Comparison of ENCODE assay signal across 25 mouse cellular contexts in genomic region chr10:81489941-81490340, GRCm38 (mm10). TPM values are rescaled to one million over a fixed set of nuclear protein-coding genes. Genes with fewer than 3 reads are reported as not detected.
"Had no signal": no experiment of that assay in that cellular context is flagged by ENCODE, and none has a peak within 500 bp of the region (broad histone marks: within the 10 kb centered on the region; RNA-seq: fewer than 3 reads in every experiment).

No protein-coding gene starts in this region.

- ATAC-seq: forebrain, postnatal 0 days; hindbrain, postnatal 0 days; intestine, embryonic 16.5 days had no signal

- DNase-seq: forebrain, postnatal 0 days; gastrocnemius, postnatal 14 days; gastrocnemius, postnatal 36 days; heart, postnatal 14 days; heart, postnatal 36 days; kidney, adult 11 months; kidney, adult 2 months; kidney, adult 9 months; kidney, postnatal 14 days; kidney, postnatal 36 days; layer of hippocampus, adult 9-11 months; layer of hippocampus, postnatal 36 days; left cerebral cortex, postnatal 4 days had no signal

- H3K4me2 ChIP-seq: heart, embryonic 11.5 days; heart, embryonic 13.5 days; heart, embryonic 15.5 days; hindbrain, embryonic 12.5 days; hindbrain, embryonic 15.5 days; kidney, embryonic 15.5 days; limb, embryonic 13.5 days; limb, embryonic 15.5 days had no signal

- H3K27me3 ChIP-seq: heart, embryonic 13.5 days; heart, embryonic 15.5 days; hindbrain, embryonic 12.5 days; hindbrain, embryonic 15.5 days; kidney, embryonic 15.5 days; limb, embryonic 13.5 days; limb, embryonic 15.5 days had no signal

- H3K9me3 ChIP-seq: heart, embryonic 13.5 days; heart, embryonic 15.5 days; hindbrain, embryonic 12.5 days; hindbrain, embryonic 15.5 days; kidney, embryonic 15.5 days; limb, embryonic 13.5 days; limb, embryonic 15.5 days had no signal

- H3K4me3 ChIP-seq: heart, adult 2 months; heart, embryonic 13.5 days; heart, embryonic 15.5 days; hindbrain, embryonic 12.5 days; hindbrain, embryonic 15.5 days; kidney, embryonic 15.5 days; limb, embryonic 13.5 days; limb, embryonic 15.5 days had no signal

RNA-seq across cellular contexts. Expression of gene Celf5, which starts 7.4 kb away (rescaled TPM):
- total RNA-seq: gastrocnemius, postnatal 36 days; liver, adult 2 months had no signal
- polyA plus RNA-seq: liver, adult 2 months had no signal

RNA-seq across cellular contexts. Expression of gene S1pr4, which starts 10.0 kb away (rescaled TPM):
- total RNA-seq: forebrain, postnatal 0 days had no signal
